Mouse (Mus musculus) ES-E14 (cell line): Measurements from ENCODE around the gene Gatad2b. TPM values are rescaled to one million over a fixed set of nuclear protein-coding genes. Genes with fewer than 3 reads are reported as not detected.

Experiments
- DNase-seq: peaks from one replicate; pipeline ENCODE4 v3.0.0-alpha.2; 2013; ENCODE audit warnings: low read depth, low spot score
- H3K27ac ChIP-seq: 2 replicates; pipeline ENCODE4 v1.5.1; 2012; ENCODE audit warnings: low read depth, mild to moderate bottlenecking, low read length, moderate library complexity, mixed read lengths; ENCODE audit not compliant: poor library complexity, insufficient read depth, severe bottlenecking
- H3K36me3 ChIP-seq: 2 replicates; pipeline ENCODE4 v1.6.1; 2012; ENCODE audit warnings: mild to moderate bottlenecking, low read length, moderate library complexity, mixed read lengths; ENCODE audit not compliant: control insufficient read depth, poor library complexity, insufficient read depth, severe bottlenecking
- H3K4me1 ChIP-seq, 2 experiments: fragments of 150-350 bp in 1 of 2; sonication (generic) in 1 of 2; 2 replicates each; pipeline ENCODE4 v1.6.1; 2012; ENCODE audit warnings: low read length in 2 of 2, mild to moderate bottlenecking in 1 of 2, mixed read lengths in 1 of 2; ENCODE audit not compliant: control insufficient read depth in 2 of 2, insufficient read depth in 2 of 2, poor library complexity in 1 of 2
- H3K4me3 ChIP-seq, 2 experiments: fragments of 150-350 bp in 1 of 2; sonication (generic) in 1 of 2; 2 replicates each; pipeline ENCODE4 v1.5.1; 2012; ENCODE audit warnings: low read length in 2 of 2, low read depth in 1 of 2, mild to moderate bottlenecking in 1 of 2, mixed read lengths in 1 of 2; ENCODE audit not compliant: insufficient read depth in 1 of 2, poor library complexity in 1 of 2, severe bottlenecking in 1 of 2
- H3K9ac ChIP-seq: 2 replicates; pipeline ENCODE4 v1.6.1; 2012; ENCODE audit warnings: low read depth, mild to moderate bottlenecking, low read length, mixed read lengths; ENCODE audit not compliant: poor library complexity, insufficient read depth, severe bottlenecking
- H3K9me3 ChIP-seq: fragments of 150-350 bp; sonication (generic); 2 replicates; pipeline ENCODE4 v1.6.1; 2012; ENCODE audit warnings: low read depth, mild to moderate bottlenecking, low read length; ENCODE audit not compliant: control insufficient read depth, insufficient read depth
- CHD2 ChIP-seq: IDR thresholded peaks from 2 replicates; pipeline ENCODE4 v1.6.1; 2014; ENCODE audit warnings: mild to moderate bottlenecking, low read depth, low read length, inconsistent platforms
- HCFC1 ChIP-seq: IDR thresholded peaks from 2 replicates; pipeline ENCODE4 v1.6.1; 2012; ENCODE audit warnings: low read length, inconsistent platforms, borderline replicate concordance; ENCODE audit not compliant: insufficient read depth
- MAFK ChIP-seq: IDR thresholded peaks from 2 replicates; pipeline ENCODE4 v1.6.1; 2014; ENCODE audit warnings: mild to moderate bottlenecking, low read depth, low read length, inconsistent platforms; ENCODE audit not compliant: insufficient read depth
- ZC3H11A ChIP-seq: IDR thresholded peaks from 2 replicates; pipeline ENCODE4 v1.6.1; 2012; ENCODE audit warnings: low read depth, mild to moderate bottlenecking, inconsistent platforms, low read length, borderline replicate concordance
- ZNF384 ChIP-seq: IDR thresholded peaks from 2 replicates; pipeline ENCODE4 v1.6.1; 2012; ENCODE audit warnings: low read depth, low read length, inconsistent platforms
- in situ Hi-C, 2 experiments: fragments of 600-800 bp; cut with MboI; formaldehyde crosslinking; loops; one replicate each; pipeline ENCODE4 v1.15.1; 2025; ENCODE audit warnings: low sequenced_read_pairs in 2 of 2, inconsistent platforms in 1 of 2; ENCODE audit not compliant: unreplicated experiment in 2 of 2
- total RNA-seq: library from RNA; depleted of rRNA; stranded (reverse); fragments of 300-350 nt; gene quantifications from 2 replicates; pipeline ENCODE4 v1.2.3, GENCODE M21; 2012; rRNA removed

Gene Gatad2b
- total RNA-seq, result 17.9 and 20.9 TPM in 2 replicates

DNA sequence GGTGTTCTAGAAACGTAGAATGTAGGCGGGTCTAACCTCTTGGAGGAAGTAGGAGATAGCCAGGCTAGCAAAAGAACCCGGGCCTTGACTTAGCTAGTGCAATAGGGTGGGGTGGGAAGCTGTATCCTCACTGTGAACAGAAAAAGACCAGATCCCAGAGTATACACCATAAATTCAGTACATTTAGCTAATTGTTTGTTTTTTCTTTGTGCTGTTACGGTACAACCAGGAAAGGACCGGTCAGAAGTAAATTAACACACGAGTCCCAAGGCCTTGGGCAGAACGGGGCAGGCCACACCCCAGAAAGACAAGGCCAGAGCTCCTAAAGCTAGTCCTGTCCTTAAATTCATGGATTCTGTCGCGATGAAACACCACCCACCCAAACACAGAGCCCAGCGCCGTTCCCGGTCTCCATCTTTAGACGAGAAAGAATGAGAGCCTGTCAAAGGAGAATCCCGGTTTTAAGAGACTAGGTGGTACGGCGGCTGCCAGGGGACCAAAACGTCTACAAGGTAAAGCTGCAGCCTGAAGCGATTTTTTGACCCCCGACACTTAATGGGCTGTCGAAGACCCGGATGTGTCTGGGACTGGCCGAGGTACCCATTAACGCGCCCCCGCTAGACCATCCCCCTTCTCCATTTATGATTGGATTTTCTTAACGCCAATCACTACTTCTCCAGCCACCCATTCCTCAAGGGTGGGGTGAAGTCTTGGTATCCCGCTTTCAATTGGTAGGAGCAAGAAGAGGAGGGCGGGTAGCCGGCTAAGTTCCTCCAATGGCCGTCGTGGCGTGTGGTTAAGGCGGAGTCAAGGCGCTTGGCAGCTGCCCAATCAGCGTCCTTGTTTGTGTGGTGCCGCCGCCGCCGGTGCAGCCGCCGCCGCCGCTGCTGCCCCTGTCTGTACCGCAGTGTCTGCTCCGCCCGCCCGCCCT is at the start of gene Gatad2b:
Gatad2b (plus strand) TSS at position 834 of the 931 bp plus-strand sequence.
- TF ChIP-seq HCFC1 (peak; percentile 62; the same call in 1 of the 2 replicates), ZC3H11A (no peak), CHD2 (peak; percentile 92)
- Histone ChIP-seq H3K9me3 (no peaks in the 10 kb centered on the region), H3K27ac (peak within 1 kb of the TSS; percentile 100), H3K4me1 (no peaks in the 10 kb centered on the region; a peak in 1 of 4 replicates), H3K4me3 (peak within 1 kb of the TSS; percentile 99), H3K36me3 (no peaks in the 10 kb centered on the region), H3K9ac (peak within 1 kb of the TSS; percentile 100)
- peak; percentile 99 for DNase-seq
- in situ Hi-C loops, result no loop called here

- H3K27ac ChIP-seq, result no peak overlapping the region
- in situ Hi-C loops, result no loop called here
- H3K4me3 ChIP-seq, result no peak overlapping the region
- H3K9me3 ChIP-seq, result no peaks in the 10 kb centered on the region
- peaks cover 0 to 13% of the 10 kb centered on the region in 2 experiments; a peak in 2 of 4 replicates for H3K4me1 ChIP-seq
- no peak overlapping the region for H3K9ac ChIP-seq
- no peaks in the 10 kb centered on the region for H3K36me3 ChIP-seq
- TF ChIP-seq CHD2, result no peak
- TF ChIP-seq ZC3H11A, result no peak
- no peak for TF ChIP-seq HCFC1
- TF ChIP-seq MAFK, result no peak
- TF ChIP-seq ZNF384, result no peak
- no peak for DNase-seq
Measured at GRCm38 (mm10) chr3:90245406-90245805, 47.6 kb upstream of the Gatad2b start.

GRCm38 (mm10) chr3:90247630-90247959 is 45.4 kb upstream of the Gatad2b start:
- peak overlapping the region; percentile 28 to 93 for H3K4me3 ChIP-seq
- peak overlapping the region; percentile 49 for H3K9ac ChIP-seq
- no peaks in the 10 kb centered on the region for H3K9me3 ChIP-seq
- H3K4me1 ChIP-seq, result peaks cover 0 to 7% of the 10 kb centered on the region in 2 experiments; a peak in 2 of 4 replicates
- H3K36me3 ChIP-seq, result peaks cover 11% of the 10 kb centered on the region
- peak overlapping the region; percentile 74 for H3K27ac ChIP-seq
- no peak for DNase-seq
- in situ Hi-C loops, result no loop called here
- TF ChIP-seq CHD2 (no peak), HCFC1 (no peak), ZC3H11A (no peak), ZNF384 (no peak), MAFK (no peak)

DNA sequence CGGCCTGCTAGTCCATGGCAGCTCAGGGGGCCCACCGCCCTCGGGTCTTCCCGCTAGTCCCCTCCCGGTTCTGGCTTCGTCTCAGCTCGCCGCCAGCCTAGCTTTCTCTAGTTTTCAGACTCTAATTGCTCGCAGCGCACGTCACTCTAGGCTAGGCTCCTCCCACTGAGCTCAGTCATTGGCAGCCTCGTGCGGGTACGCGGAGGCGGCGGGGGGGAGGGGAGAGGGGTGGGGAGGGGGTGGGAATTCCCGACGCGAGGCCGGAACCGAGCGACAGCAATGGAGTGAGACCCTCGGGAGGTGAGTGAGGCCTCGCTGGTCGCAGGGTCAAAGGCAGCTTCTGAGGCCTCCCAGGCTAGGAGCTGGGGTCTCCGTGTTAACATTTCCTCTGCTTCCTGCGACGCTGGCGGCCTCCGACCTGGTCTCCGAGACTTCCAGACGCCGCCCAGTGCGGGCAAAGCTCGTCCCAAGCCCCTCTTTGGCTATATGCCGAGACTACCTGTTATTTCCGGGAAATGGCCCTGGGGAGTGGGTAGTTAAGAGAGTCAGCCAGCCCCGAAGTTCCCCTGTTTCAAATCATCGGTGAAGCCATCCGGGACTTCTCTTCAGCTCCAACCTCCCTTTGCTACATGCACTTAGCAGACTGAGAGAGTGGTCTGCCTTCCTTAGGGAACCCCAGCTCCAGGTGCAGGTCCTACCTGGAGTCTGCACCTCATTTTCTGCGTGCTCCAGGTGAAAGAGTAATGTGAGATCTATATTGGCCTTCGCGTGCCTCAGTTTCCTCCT is 44.8 kb upstream of the Gatad2b start, which contains the start of gene Slc39a1:
Slc39a1 (plus strand) TSS at position 213 of the 786 bp plus-strand sequence.
- Histone ChIP-seq H3K36me3 (peaks cover 11% of the 10 kb centered on the region), H3K4me3 (peak within 1 kb of the TSS; percentile 76 to 93), H3K9ac (peak within 1 kb of the TSS; percentile 83), H3K9me3 (no peaks in the 10 kb centered on the region), H3K27ac (peak within 1 kb of the TSS; percentile 74), H3K4me1 (peaks cover 0 to 4% of the 10 kb centered on the region in 2 experiments; a peak in 2 of 4 replicates)
- TF ChIP-seq ZC3H11A, result no peak
- peak; percentile 96 for DNase-seq
- in situ Hi-C loops, result no loop called here
